Mouse (Mus musculus): ENCODE measurements around the gene Adamts14.

The Adamts14 gene

DNA sequence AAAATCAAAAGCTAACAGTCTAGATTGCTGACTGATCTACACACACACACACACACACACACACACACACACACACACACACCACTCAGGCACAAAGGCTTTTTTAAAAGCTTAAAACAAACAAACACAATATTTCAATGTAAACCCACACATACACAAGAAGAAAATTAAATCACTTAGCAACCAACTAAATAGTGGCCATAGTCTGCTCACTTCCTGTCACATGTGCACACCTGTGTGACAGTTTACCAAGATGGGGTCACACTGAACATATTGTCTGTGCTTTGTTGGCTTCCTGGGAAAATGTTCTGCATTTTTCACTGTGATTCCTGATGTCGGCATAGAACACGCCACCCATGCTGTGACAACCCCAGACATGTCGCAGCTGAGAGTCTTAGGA lies 41.5 kb downstream of the Adamts14 start:
- no peak for DNase-seq (ENCODE audit: low spot score)

DNA sequence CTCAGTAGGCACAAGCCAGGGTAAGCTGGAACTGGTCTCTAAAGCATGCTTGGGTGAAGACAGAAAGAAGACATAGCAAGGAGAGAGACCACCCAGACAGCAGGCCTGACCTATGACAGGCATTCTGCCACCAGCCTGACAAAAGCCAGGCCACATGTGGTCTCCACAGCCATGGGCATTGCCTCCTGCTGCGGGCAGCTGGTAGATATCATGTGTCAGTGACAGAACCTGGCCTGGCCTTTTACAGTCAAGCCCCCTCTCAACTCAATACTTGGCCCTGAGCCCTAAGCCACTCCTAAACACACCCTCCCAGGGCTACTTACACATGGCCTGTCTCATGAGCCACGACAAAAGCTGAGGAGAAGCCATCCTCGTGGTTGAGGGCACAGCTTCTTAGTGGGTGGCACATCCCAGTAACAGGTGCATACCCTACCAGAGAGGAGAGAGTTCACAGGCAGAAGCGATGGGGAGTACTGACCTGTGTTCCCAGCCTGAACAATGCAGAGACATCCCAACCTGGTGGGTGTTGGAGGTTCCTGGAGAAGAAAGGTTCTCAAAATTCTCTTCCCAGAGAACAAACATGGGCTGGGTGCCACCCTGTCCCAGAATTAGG lies 46.3 kb downstream of the Adamts14 start:
- no peak for DNase-seq (ENCODE audit: low spot score)

DNA sequence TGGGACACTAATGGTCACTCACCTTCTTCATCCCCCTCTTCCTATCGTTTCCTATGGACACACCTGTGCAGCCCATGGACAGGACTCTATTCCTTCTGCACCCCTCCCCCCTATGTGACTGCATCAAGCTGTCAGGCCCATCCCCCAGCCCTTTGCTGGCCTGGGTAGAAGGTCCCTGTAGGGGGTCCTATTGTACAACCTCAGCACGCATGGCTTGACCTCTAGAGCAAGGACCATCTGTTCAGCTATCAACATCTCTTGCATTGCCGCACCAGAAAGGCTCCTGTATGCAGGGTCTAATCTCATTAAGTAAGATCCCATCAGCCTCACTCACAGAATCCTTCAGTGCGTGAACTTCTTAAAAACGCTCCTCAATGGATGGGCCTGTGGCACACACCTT lies 47.5 kb downstream of the Adamts14 start:
- no peak for DNase-seq (ENCODE audit: low spot score)

DNA sequence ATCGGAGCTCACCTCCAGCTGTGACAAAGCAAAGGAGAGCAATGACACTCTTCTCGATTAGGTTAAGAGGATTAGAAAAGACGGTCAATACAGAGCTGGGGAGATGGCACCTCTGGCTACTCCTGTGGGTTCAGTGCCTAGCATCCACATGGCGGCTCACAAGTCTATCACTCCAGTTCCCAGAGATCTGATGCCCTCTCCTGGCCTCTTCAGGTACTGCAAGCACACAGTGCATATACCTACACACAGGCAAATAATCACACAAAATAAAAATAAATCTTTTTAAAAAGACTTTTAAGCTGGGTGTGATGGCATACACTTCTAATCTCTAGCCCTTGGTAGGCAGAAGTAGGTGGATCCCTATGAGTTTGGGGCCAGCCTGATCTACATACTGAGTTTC lies 53.9 kb downstream of the Adamts14 start:
- DNase-seq (ENCODE audit: low spot score): no peak

DNA sequence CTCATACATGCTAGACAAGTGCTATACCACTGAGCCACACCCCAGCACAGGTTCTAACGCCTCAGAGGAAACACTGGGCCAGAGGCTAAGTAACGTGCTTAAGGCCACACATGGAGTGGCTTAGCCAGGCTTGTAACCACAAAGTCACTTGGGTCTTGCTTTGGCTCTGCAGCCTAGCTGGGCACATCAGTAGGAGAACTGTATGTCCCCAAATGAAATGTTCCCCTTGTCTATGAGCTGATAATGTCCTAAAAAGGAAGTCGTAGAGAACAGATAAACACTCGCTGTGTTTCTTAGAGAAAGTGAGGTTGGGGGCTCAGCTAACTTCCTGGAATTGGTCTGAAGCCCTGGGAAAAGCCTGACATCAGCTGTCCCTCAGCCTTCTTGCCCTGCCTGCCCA lies 57.1 kb downstream of the Adamts14 start:
- DNase-seq (ENCODE audit: low spot score): no peak

DNA sequence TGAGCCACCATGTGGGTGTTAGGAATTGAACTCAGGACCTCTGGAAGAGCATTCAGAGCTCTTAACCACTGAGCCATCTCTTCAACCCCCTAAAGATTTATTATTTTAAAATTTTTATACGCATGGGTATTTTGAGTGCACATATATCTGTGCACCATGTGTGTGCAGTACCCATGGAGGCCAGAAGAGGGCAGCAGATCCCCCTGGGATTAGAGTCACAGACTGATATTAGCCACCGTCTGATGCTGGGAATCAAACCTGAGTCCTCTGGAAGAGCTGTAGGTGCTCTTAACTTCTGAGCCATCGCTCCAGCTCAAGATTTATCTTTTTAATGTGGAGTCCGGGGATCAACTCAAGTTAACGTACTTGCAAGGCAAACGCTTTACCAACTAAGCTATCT lies 57.6 kb downstream of the Adamts14 start:
- DNase-seq (ENCODE audit: low spot score): no peak

DNA sequence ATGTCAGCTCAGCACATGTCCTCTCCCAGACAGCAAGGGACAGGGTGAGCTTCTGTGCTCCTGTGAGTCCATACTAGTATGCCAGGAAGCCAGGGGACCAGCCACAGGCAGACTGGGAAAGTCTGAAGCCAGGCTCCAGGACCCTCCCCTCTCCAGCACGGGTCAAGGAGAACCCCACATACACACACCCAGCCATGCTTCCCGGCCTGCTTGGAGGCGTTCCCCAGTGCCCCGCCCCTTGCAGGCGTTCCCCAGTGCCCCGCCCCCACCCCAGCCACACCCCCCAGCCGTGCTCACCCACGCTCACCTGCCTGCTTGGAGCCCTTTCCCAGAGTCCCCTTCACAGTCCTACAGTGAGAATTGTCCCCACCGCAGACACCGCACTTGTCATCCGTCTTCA lies 60.4 kb downstream of the Adamts14 start:
- DNase-seq (ENCODE audit: low spot score): no peak

DNA sequence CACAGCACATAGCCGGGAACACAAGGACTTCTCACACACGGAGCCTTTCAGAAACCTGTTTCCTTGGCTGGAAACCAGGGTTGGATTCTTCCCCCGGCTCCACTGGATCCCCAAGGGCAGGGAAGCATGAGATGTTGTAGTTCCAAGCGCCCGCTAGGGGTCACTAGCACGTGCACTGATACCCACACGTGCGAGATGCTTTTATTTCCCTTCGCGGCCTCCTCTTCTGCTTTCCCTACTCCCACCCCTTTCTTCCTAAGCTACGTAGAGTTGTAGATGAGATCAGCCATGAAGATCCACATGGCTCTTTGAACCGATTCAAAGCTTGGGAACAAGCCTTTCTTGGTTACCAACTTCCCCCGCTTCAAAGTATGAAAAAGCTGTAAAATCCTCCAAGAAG lies 61.5 kb downstream of the Adamts14 start:
- no peak for DNase-seq (ENCODE audit: low spot score)

DNA sequence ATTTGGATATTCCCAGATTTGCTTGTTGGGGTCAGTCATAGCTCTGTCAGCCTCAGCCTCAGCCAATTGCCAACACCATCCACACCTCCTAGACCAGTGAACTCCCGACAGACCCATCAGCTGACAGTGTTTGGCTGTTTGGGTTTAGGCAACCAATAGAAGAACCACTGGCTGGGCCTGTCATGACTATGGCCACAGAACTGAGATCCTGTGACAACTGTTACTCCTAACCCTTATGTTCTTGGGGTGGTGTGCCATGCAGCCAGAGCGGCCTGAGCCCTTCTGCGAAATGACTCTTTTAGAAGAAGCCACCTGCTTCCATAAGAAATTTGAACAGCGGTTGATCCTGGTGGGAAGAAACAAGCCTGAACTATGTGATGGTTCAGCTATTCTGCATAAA lies 62.1 kb downstream of the Adamts14 start:
- no peak for DNase-seq (ENCODE audit: low spot score)

DNA sequence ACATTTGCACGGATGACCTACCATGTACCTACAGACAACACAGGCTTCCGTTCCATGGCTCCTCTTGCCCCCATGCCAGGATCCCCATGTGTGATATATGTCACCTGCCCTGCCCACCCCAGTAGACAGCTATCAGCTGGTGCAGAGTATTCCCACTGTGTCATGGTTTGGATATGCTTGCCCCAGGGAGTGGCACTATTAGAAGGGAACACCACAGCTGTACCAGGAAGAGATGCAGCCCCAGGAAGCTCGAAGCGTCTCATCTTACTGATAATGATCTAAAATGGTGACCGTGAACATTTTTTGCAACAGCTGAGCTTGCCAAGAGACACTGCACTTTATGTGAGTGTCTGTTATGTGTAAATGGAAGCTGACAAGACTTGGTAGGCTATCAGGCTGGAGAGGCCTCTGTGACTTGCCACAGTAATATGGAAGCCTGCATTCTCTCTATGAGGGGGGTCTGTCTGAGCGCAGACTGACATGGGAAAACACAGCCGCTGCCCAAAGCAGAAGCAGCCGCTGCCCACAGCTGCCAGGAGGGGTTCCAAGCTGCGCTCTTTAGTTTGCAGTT lies 65.0 kb downstream of the Adamts14 start:
- DNase-seq (ENCODE audit: low spot score): no peak

DNA sequence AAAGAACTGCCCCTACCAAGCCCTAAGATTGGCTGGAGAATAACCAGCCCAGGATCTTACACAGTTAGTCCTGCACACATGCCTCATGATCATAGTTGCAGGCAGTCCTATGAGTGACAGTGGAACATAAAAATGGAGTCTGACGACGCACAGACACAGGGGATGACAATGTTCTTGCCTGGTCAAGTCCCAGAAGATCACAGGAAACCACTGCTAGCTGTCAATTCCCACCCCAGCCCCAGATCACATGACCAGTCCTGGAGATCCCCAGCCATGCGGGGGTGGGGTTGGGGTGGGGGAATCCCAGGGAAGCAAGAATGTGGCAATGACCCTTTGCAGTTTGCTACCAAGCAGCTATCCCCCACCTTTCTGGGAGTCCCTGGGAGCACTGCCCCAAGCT lies 69.3 kb downstream of the Adamts14 start:
- DNase-seq (ENCODE audit: low spot score): no peak

DNA sequence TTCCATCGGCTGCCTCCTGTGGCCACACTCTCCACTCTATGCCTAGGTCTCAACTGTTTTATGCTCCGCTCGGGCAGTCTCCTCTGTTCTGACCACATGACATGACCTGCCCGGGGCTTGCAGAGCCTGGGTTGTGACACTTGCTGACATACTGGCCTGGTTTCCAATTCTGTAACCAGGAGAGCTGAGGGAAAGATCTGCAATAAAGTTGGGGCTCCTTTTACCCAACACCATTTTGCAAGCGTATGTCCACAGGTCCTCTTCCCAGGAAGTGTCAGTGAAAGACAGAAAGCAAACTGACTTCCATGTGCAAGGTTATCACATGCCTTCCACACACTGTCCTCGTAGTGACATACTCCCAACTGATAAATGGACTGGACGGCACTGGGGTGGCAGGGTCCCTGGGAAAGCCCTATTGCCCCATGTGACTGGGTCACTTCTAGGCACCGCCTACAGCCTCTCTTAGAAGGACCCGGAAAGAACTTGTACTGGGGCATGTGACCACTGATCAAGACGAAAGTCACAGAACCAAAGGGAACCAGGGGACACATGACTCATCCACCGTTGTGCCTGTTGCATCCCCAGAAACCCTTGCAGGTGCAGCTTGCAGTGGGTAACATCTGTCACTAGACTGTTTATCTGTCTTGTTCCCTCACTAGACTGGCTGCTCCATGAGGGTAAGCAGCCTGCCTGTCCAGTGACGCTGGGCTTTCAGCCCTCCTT lies 71.5 kb downstream of the Adamts14 start:
- DNase-seq (ENCODE audit: low spot score): no peak

DNA sequence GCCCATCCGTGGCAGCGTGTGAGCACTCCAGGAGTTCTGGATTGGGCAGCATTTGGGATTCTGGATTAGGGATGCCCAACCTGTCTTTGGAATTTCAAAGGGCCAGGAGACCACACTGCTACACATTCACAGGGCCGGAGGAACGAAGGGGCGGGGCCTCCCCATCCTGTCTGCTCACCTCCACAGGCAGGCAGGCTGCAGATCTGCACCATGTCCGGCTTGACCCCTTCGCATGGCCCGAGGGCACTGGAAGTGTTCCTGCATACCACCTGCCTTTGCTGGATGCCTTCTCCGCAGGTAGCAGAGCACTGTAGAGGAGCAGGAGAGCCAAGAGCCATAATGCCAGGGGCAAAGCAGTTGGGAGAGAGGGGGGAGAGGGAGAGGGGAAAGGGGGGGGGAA lies 72.2 kb downstream of the Adamts14 start:
- DNase-seq (ENCODE audit: low spot score): no peak

DNA sequence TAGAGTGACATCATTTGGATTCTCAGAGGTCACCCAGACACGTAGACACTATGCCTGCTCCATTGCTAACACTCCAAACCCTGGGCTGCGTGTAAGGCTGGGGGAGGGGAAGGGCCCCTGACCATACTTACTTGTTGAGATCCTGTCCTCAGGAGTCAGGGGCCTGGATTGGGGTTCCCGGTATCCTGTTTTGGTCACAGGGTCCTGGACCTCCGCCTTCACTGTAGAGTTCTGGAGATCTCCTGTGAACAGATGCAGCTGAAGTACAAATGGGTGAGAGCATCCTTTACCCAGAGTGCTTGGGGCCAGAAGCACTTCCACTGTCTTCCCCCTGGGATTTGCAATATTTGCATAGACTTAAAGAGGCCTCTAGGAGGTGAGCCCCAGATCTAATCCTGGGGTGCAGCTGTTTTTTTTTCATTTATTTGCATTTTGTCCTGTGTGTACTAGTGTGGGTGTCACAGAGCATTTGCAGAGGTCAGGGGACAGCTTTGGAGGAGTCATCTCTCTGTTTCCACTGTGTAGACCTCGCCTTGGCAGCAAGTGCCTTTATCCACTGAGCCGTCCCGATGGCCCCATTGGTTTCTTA lies 72.9 kb downstream of the Adamts14 start:
- DNase-seq (ENCODE audit: low spot score): no peak

DNA sequence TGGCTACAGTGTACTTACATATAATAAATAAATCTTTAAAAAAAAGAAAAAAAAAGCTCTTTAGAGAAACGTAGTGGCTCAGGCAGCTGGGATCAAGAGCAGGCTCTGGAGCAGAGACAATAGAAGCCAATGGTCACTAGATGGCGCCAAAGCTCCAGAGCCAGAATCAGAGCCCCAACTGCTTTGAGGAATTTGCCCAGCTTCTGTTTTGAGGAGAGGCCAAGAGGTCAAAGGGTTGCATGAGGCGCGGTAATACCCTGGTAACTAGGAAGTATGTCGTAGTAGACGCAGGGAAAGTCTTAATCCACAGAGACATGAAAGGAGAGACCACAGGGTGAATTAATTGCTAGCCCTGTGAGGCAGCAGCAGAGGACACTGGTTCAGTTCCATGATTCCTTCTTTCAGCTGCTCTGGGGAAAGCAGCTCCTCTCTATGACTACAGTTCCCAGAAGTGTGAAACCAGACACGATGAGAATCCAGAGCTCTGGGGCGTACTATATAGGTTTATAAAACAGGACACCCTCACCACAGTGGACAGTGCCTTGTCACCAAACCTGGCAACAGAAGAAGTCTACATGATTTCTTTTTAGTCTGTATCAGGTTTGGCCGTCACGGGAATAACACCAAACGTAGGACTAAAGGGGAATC lies 73.5 kb downstream of the Adamts14 start:
- peak; percentile 65 for DNase-seq (ENCODE audit: low spot score)

DNA sequence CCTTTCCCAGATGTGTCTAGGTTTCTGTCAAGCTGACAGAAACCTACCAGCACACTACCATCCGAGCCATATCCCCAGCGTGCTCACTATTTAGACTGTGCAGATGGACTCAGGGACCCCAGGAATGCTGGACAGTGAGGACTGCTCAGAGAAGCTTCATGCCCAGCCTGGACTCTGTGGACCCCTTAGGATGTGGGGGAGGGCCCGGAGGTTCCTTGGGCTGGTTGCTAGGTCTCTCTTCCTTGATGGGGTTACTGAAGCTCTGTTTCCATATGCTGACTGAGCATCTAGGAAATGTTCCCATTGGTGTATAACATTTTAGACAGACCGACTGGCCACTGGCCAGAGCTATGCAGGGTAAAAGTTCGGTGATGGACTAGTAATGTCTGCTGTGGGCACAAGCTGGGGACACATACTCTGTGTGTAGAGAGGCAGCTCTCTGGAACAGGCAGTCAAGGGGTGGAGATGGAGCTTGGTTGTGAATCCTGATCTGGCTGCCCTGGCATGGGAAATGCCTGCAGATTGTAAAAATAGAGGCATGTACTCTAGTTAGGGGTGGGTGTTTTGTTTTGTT lies 77.4 kb downstream of the Adamts14 start:
- no peak for DNase-seq (ENCODE audit: low spot score)

DNA sequence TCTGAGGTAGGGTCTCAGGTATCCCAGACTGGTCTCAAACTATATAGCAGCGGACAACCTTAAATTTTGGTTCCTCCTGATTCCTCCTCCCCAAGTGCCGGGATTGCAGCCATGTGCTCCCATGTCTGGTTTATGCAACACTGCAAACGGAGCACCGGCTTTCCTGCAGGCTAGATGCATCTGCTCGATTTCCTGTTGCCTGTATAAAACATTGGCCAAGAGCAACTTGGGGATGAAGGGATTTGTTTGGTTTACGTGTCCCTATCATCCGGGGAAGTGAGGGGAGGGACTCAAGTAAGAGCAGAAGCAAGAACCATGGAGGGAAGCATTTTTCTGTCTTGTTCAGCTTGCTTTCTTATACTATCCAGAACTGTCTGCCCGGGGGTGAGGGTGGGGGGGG lies 78.0 kb downstream of the Adamts14 start:
- DNase-seq (ENCODE audit: low spot score): no peak

DNA sequence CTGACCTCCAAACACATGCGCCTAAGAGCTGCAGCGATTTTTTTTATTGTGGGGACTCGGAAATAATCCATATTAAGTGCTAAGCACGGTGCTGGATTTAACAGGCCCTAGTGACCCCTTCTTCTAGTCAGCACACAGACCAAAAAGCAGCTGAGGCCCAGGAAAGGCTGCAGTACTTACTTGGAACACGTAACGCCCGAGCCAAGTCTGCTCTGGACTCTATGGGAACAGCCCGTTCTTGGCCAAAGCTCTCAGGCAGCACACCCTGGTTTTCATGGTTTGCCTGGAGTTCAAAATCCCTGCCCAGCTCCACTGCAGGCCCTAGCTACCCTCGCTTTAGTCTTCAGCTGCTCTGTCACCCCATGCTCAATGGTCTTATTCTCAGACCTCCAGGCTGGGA lies 78.6 kb downstream of the Adamts14 start:
- DNase-seq (ENCODE audit: low spot score): no peak

DNA sequence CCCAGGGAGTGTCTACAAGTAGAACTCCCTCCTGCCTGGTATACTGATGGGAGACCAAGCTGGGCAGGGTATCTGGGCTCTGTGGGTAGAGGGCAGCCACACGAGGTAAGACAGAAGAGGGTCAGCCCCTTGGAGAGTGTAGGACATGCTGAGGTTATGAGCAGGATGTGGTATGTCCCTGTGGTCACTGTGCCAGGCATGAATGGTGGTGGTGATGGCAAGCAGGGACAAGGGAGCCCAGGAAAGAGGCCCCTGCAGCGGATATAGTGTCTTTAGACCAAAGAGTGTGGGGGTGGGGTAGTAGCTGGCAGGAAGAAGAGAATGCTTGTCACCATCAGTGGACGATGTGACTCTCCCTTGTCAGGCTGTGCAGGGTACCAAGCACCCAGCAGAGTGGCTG lies 85.2 kb downstream of the Adamts14 start:
- DNase-seq (ENCODE audit: low spot score): no peak

DNA sequence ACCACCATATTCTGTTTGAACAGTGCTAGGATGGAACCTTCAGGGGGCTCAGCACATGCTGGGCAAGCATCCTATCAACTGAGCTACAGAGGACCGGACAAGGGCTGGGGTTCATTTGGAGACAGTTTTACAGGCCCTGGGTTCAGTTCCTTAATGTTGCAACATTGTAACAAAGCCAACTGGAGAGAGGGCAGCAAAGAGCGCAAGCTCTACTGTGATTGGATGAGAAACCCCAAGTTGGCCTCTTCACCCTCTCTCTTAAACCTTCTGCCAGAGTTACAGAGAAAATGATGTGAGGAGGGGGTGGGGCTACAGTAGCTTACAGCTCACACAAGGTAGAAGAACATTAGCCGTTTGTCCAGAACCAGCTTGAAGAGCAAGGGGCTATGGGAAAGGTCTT lies 86.2 kb downstream of the Adamts14 start:
- DNase-seq (ENCODE audit: low spot score): no peak

DNA sequence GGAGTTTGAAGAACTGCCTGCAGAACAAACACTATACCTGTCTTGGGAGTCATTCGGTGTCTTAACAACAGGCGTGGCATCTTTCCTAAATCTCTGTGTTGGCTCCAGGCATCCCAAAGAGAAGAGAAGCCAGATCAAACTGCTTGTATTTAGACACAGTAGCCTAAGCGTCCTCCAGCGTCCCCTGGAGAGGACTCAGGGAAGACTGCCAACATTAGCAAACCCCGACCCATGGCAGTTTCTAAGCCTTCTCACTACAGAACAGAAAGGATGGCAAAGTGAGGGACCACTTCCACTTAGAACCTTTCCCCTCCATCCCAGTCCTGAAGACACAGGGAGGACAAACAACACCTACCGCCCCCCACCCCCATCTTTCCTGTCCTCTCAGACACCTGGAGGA lies 93.3 kb downstream of the Adamts14 start:
- DNase-seq (ENCODE audit: low spot score): no peak

DNA sequence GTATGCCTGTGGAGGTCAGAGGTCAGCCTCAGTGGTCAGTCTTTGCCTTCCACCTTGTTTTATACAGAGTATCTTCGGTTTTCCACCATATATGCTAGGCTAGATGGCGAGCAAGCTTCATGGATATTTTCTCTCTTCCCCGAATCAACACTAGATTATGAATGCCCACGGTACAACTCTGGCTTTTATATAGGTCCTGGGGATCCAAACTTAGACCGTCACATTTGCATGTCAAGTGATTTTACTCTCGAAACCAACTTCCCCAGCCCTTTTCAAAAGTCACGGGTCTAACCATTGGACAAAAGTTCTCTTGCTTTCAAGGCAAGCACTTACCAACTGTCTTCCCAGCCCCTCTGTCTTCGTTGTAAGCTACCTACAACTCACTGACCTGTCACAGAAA lies 94.6 kb downstream of the Adamts14 start:
- no peak for DNase-seq (ENCODE audit: low spot score)

DNA sequence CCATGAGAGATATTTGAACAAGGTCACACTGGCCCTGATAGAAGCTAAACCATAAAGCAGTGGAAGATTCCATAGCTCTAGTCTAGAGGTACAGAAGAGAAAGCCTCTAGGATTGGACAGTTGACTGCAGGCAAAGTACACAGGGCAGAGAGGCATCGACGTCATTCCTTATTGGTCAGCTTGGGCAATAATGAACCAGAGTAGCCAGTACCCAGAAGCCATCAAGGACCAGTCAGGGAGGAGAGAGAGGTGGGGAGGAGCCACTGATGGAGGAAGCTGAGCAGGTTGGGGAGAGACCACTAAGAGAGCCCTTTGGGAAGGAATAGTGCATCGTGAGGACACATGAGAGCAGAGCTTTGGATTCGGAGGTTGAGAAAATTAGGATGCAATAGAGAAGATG lies 95.5 kb downstream of the Adamts14 start:
- DNase-seq (ENCODE audit: low spot score): no peak
